Mouse (Mus musculus): Measurements from ENCODE around the gene Zfp882. TPM values are rescaled to one million over a fixed set of nuclear protein-coding genes. Genes with fewer than 3 reads are reported as not detected.
A peak's percentile ranks its signal among the peaks of the same experiment; 100 is the strongest.
"Not testable (repeated sequence)": the region's sequence is repeated elsewhere in the genome, so short reads cannot be mapped to it uniquely, and the experiment has no call there.

Zfp882 gene
- polyA plus RNA-seq (2015; fragmentation: Nextera tagmentation; extraction: Ambion mirVana): 16.4 and 17.8 TPM in 2 replicates

DNA sequence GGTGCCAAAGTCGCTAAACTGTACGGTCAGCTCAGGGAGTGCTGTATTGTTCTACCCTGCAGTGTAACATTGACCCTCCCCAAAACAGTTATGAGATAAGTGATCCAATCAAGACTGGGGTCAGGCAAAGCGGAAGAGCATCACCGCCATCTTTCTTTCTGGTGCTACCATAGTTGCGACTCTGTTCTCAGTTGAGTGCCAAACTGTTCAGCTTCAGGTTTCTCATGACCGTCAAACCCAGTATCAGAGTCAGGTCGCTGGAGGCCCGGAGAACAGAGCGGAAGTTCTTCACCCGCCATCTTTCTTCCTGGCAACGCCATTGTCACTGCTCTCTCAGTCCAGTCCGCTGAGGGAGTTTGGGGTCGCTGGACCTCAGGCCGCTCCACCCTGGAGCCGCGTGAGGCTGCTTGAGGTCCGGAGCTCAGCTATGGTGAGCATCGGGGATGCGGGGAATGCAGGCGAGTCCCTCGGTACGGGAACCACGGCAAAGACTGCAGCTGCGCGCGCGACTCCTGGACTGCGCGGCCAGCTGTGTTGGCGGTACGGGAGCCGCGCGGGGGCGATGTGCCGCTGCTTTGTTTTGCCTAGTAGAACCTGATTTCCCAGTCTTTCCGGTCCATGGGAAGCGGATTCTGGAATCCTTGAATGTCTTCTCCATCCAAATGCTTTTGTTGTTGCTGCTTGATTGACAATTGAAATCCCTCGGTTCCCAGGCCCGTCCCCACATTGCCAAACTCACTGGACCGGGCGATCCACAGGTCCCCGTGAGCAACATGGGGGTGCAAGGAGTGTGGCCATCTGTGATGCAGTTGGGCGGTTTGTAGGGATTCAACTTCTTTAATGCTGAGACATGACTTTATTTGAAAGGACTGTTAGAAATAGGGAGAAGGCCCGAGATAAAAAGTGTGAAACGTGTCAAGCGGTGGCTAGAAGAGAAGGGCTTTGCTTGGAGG is at the start of gene Zfp882, which contains the start of gene Zfp617:
Zfp882 (plus strand) TSS at position 300 of the 953 bp plus-strand sequence.
Zfp617 (plus strand) TSS at position 327 of the 953 bp plus-strand sequence.
- Histone ChIP-seq H3K4me2 (replicated peaks) (peak within 1 kb of the TSS; percentile 54), H3K9me3 (no peaks in the 10 kb centered on the region), H3K36me3 (peaks cover 3% of the 10 kb centered on the region), H3K4me1 (peaks cover 6% of the 10 kb centered on the region), H3K4me3 (peak within 1 kb of the TSS; percentile 71), H3K27me3 (no peaks in the 10 kb centered on the region), H3K9ac (replicated peaks) (peak within 1 kb of the TSS; percentile 91), H3K27ac (replicated peaks) (peak within 1 kb of the TSS; percentile 98)
- peak; percentile 96 for ATAC-seq (replicated peaks)
- WGBS: 5% methylated on average over 47 of the region's 47 CpGs

DNA sequence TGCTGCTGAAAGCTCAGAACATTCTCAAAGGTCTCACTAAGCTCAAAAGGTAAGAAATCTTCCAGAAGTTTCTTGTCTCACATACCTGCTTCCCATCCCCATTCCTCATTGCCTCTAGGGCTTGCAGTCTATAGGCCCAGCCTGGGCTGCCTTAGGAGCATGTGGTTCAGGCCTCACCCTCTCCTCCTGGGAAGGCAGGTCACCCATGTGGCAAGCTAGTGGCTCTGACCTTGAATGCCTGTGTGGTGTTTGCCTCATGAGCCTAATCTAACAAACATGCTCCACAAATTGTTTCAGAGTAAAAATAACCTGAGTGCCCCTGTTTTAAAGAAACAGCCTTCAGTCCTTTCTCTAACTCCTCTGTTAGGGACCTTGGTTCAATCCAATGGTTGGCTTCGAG is 46.9 kb upstream of the Zfp882 start:
- not testable (repeated sequence) for H3K36me3 ChIP-seq; ATAC-seq (replicated peaks); H3K4me1 ChIP-seq; H3K27me3 ChIP-seq; H3K4me2 ChIP-seq (replicated peaks); H3K9me3 ChIP-seq; H3K4me3 ChIP-seq; H3K9ac ChIP-seq (replicated peaks); H3K27ac ChIP-seq (replicated peaks)
- 87% methylated on average over 1 of the region's 1 CpGs for WGBS

DNA sequence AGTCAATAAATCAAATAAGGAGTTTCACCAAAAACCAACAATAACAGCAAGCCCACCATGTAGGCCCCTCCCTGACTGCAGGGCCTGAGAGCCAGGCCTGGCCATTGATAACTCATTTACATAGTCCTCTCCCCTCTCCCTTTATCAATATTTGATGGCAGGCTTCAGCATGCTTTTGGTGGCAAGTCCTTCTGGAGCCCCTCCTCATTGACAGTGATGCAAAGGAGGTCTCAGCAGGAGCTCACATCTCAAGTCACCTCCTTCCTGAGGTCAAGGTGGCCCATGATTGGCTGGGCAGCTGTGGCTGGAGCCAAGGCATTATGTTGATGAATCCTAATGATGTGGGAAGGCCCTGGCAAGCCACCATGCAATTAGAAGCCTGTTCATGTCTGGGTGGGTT is 46.4 kb upstream of the Zfp882 start:
- H3K4me2 ChIP-seq (replicated peaks); H3K4me1 ChIP-seq; H3K9ac ChIP-seq (replicated peaks); H3K27ac ChIP-seq (replicated peaks); ATAC-seq (replicated peaks); H3K4me3 ChIP-seq; H3K27me3 ChIP-seq; H3K9me3 ChIP-seq; H3K36me3 ChIP-seq: not testable (repeated sequence)

DNA sequence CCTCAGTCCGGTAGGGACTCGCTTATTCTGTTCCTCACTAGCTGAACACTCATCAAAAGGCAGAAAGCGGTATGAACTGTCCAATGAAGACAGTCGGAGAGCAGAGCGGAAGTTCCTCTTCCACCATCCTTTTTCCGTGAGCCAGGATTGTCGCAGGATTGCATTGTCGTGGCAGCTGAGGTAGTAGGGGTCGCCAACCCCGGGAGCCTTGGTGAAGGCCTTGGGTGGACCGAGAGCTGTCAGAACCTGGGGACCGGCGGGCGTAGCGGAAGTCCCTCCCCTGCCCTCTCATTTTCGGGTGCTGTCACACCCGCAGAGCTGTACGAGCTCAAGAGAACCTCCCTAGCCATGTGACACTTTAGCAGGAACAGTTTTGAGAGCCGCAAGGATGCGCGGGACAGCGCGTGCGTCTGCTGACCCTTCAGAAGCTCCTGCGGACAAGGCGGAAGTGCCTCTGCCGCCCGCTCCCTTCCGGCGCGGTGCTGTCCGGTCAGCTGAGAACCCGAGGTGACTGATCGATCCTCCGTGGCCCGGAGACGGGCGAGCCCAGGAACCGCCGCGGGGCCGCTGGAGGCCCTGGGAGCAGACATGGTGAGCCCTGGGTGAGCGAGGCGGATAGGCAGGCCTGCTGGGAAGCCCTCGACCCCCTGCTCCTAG is 26.7 kb upstream of the Zfp882 start, which contains the start of gene Zfp709:
Zfp709 (plus strand) TSS at position 402 of the 657 bp plus-strand sequence.
- Histone ChIP-seq H3K27me3 (no peaks in the 10 kb centered on the region), H3K36me3 (peaks cover 21% of the 10 kb centered on the region), H3K4me2 (replicated peaks) (peak within 1 kb of the TSS; percentile 73), H3K9ac (replicated peaks) (peak within 1 kb of the TSS; percentile 83), H3K9me3 (peaks cover 16% of the 10 kb centered on the region), H3K27ac (replicated peaks) (peak within 1 kb of the TSS; percentile 82), H3K4me3 (peak within 1 kb of the TSS; percentile 74), H3K4me1 (peaks cover 8% of the 10 kb centered on the region; the same call in 1 of the 2 replicates)
- 5% methylated on average over 45 of the region's 45 CpGs for WGBS
- ATAC-seq (replicated peaks): peak; percentile 94

DNA sequence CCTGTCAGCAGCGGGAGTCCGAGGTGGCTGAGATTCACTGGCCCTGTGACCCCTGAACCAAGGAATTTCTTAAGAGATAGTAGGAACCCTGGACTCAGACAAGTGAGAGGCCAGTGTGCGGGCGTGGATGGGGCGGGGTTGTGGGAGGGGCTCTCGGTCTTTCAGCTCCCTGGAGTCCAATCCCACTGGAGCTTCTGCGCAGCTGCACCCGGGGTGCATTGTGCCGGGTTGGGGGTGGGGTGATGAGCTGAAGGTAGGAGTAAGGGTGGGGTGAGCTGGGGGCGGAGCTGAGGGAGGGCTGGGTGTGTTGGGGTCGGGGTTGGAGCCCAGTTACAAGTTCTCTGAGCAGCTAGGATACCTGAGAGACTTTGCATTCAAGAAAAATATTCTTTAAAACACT is 7.7 kb upstream of the Zfp882 start:
- not testable (repeated sequence) for H3K4me2 ChIP-seq (replicated peaks); H3K27me3 ChIP-seq; H3K9me3 ChIP-seq; H3K4me3 ChIP-seq; ATAC-seq (replicated peaks); H3K4me1 ChIP-seq; H3K9ac ChIP-seq (replicated peaks); H3K36me3 ChIP-seq; H3K27ac ChIP-seq (replicated peaks)
- 37% methylated on average over 11 of the region's 11 CpGs for WGBS

DNA sequence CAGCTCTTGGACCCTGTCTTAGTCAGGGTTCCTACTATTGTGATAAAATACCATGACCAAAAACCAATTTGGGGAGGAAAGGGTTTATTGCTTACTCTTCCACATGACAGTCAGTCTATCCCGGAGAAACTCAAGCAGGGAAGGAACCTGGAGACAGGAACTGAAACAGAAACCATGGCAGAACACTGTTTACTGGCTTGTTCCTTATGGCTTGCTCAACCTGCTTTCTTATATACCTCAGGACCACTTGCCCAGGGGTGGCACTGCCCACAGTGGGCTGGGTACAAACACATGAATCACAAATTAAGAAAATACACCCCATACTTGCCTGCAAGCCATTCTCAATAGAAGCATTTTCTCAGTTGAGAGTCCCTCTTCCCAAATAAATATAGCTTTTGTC is 5.3 kb upstream of the Zfp882 start:
- H3K27me3 ChIP-seq; ATAC-seq (replicated peaks); H3K4me2 ChIP-seq (replicated peaks); H3K36me3 ChIP-seq; H3K4me1 ChIP-seq; H3K4me3 ChIP-seq; H3K27ac ChIP-seq (replicated peaks); H3K9me3 ChIP-seq; H3K9ac ChIP-seq (replicated peaks): not testable (repeated sequence)
- WGBS: 81% methylated on average over 1 of the region's 1 CpGs

DNA sequence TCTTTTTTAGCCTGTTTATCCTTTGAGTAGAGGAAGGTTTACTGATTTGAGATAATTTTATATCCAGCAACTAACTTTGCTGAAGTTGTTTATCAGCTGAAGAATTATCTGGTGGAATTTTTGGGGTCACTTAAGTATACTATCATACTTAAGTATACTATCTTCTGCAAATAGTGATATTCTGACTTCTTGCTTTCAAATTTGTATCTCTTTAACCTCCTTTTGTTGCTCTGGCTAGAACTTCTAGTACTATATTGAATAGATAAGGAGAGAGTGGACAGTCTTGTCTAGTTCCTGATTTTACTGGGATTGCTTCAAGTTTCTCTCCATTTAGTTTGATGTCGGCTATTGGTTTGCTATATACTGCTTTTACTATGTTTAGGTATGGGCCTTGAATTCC is 1.6 kb upstream of the Zfp882 start:
- no peaks in the 10 kb centered on the region for H3K27me3 ChIP-seq
- H3K9ac ChIP-seq (replicated peaks): no peak overlapping the region
- no peak overlapping the region for H3K27ac ChIP-seq (replicated peaks)
- no peak overlapping the region for H3K4me2 ChIP-seq (replicated peaks)
- 100% methylated on average over 1 of the region's 1 CpGs for WGBS
- no peaks in the 10 kb centered on the region for H3K36me3 ChIP-seq
- no peak overlapping the region for H3K4me3 ChIP-seq
- H3K9me3 ChIP-seq: no peaks in the 10 kb centered on the region
- H3K4me1 ChIP-seq: peaks cover 6% of the 10 kb centered on the region
- no peak for ATAC-seq (replicated peaks)

DNA sequence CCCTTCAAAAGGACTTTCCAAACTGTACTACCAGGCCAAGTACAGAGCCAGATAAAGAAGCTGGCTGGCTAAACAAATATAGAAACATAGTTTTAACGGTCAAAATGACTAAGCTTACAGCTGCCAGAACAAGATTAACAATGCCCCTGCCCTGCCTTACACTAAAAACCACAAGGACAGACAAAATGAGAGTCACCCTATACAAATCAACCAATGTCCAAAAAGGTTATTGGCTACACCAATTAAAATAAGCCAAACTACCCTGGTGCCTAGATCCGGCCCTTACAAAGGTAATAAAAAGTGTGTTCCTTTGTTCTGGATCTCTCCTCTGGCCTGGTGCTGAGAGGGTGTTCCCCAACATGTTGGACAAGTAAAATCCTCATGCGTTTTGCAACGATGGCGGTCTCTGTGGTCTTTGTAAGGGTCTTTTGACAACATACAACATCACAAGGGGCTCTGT is 580 bp upstream of the Zfp882 start:
- H3K4me2 ChIP-seq (replicated peaks): peak overlapping the region; percentile 54
- H3K9ac ChIP-seq (replicated peaks): no peak overlapping the region

DNA sequence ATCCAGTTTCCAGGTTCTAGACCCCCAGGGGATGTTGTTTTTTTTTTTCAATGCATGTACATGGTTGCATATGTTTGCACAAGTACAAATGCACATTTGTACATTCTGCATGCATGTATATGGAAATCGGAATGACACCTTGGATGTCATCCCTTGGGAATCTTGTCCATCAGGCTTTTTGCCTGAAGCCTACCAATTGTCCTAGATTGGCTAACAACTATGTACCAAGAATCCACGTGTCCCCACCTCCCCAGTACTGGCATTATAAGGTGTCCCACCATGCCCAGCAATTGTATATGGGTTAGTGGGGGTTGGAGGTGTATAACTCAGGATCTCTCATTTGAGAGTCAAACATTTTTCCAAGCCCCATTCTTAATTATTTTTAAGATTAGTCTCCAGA is 3.9 kb downstream of the Zfp882 start:
- Histone ChIP-seq H3K4me2 (replicated peaks) (no peak overlapping the region), H3K4me1 (peaks cover 6% of the 10 kb centered on the region), H3K27ac (replicated peaks) (no peak overlapping the region), H3K9me3 (no peaks in the 10 kb centered on the region), H3K9ac (replicated peaks) (no peak overlapping the region), H3K4me3 (no peak overlapping the region), H3K36me3 (peaks cover 37% of the 10 kb centered on the region), H3K27me3 (no peaks in the 10 kb centered on the region)
- no peak for ATAC-seq (replicated peaks)
- WGBS: 93% methylated on average over 2 of the region's 2 CpGs

More for the DNA sequence above, 580 bp upstream of the Zfp882 start:
- Histone ChIP-seq H3K4me3 (peak overlapping the region; percentile 71), H3K27me3 (no peaks in the 10 kb centered on the region), H3K36me3 (no peaks in the 10 kb centered on the region), H3K4me1 (peaks cover 6% of the 10 kb centered on the region), H3K27ac (replicated peaks) (peak overlapping the region; percentile 98), H3K9me3 (no peaks in the 10 kb centered on the region)
- no peak for ATAC-seq (replicated peaks)
- 92% methylated on average over 5 of the region's 5 CpGs for WGBS

DNA sequence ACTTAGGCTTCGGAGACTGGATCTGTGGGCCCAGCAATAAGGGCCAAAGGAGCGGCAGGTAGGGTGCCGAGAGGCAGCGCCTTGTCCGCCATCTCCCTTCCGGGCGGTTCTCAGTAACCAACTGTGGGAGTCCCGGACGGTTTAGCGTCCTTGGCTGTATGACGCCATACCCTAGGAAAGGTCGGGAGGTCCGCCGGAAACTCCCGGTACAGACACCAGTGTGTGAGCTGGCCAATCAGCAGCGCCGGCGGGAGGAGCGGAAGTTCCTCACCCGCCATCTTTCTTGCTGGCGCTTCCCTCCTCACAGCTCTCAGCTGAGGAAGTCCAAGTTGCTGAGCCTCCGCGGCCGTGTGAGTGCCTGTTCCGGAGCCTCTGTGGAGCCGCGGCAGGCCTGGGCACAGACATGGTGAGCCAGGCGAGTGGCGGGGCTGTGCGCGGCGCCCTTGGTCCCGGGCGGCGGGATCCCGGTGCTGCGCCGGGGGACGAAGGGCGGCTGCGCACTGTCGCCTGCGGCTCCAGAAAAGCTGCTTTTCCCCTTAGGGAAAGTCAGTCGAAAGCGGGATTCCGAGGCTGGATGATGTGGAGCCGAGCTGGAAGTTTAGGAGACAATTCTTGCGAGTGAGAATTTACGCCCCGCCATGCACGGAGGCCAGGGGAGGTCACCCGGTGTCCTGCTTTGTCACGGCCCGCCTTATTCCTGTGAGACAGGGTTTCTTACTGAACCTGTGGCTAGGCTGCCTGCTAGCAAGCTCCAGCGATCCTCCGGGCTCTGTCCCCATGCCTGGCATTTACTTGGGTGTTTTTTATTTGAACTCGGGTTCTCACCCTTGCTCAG is 14.4 kb downstream of the Zfp882 start:
- H3K4me3 ChIP-seq: peak overlapping the region; percentile 86
- peak overlapping the region; percentile 98 for H3K27ac ChIP-seq (replicated peaks)
- H3K27me3 ChIP-seq: no peaks in the 10 kb centered on the region
- under 1% methylated on average over 57 of the region's 57 CpGs for WGBS
- peak; percentile 99 for ATAC-seq (replicated peaks)
- no peaks in the 10 kb centered on the region for H3K9me3 ChIP-seq
- peak overlapping the region; percentile 80 for H3K4me2 ChIP-seq (replicated peaks)
- peaks cover 17% of the 10 kb centered on the region for H3K4me1 ChIP-seq
- H3K36me3 ChIP-seq: peaks cover 8% of the 10 kb centered on the region; the same call in 1 of the 2 replicates
- peak overlapping the region; percentile 91 for H3K9ac ChIP-seq (replicated peaks)

DNA sequence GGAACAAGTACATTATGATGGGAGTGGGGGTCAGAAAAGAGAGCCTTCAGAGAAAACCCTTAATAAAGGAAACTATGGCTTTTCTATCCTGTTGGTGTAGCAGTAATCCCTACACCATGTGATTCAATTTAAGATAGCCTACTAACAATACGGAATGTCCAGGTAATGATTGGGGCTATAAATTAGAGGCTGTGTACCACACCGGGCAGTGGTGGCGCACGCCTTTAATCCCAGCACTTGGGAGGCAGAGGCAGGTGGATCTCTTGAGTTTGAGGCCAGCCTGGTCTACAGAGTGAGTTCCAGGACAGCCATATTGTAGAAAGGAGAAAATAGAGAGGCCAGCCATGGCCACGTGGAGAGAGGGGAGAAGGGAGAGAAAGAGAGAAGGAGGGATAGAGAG is 17.4 kb downstream of the Zfp882 start:
- no peak overlapping the region for H3K4me3 ChIP-seq
- 97% methylated on average over 5 of the region's 5 CpGs for WGBS
- H3K27ac ChIP-seq (replicated peaks): no peak overlapping the region
- H3K9ac ChIP-seq (replicated peaks): no peak overlapping the region
- no peaks in the 10 kb centered on the region for H3K9me3 ChIP-seq
- no peak overlapping the region for H3K4me2 ChIP-seq (replicated peaks)
- no peaks in the 10 kb centered on the region for H3K27me3 ChIP-seq
- H3K4me1 ChIP-seq: peaks cover 17% of the 10 kb centered on the region
- ATAC-seq (replicated peaks): no peak
- H3K36me3 ChIP-seq: peaks cover 22% of the 10 kb centered on the region
